Mouse (Mus musculus) adrenal gland, adult 8-10 months (tissue): Measurements from ENCODE around the gene Fam207a. TPM values are rescaled to one million over a fixed set of nuclear protein-coding genes. Genes with fewer than 3 reads are reported as not detected.

ENCODE experiments used
- DNase-seq: peaks from one replicate; pipeline ENCODE4 v3.0.0; 2022
- total RNA-seq, 4 experiments: library from RNA; stranded (reverse); gene quantifications; 2 replicates each; pipeline ENCODE4 v1.2.4; 2022

Gene Fam207a
- total RNA-seq, 4 experiments from 2014 or later: 20.4 to 28.8 (median 24.8) TPM

DNA sequence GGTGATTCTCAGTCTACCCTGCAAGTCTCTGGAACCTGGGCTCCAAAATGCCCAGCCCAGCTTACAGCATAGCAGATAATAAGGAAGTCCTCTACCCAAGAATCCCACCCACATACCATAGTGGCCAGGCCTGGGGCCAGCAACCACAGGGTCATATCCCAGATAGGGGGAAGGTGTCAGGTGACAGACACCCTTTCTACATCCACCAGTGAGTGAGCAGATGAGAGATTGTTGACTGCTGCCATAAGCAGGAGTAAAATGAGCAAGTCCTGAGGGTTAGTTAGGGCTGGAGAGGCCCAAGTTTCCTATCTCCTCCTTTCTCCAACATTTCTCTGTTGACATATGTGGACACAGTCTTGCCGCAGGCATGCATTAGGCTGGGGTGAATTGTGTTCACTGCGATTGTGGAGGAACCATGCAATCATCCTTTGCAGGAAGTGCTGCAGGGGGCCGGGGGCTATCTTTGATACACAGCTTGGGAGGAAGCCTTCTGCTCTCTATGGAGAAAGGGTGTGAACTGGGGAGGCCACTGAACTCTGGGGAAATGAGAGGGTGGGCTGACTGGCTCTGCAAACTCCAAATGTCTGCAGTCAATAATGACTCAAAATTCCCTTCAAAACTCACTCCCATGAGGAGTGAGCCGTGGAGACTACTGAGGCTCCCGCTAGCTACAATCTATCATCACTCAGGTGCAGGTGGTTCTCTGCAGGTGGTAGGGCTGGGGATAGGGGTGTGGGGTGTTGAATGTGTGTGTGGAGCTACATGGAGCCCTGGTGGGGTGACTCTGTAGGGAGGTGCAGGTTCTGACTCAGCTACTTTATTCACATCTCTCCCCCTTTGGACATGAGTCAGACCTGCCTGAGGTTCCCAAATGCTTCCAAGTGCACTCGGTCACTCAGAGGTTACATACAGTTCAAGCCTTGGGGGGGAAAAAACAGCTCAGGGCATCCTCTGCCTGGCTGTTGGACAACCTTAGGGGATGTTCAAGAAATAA lies 15.7 kb upstream of the Fam207a start:
- DNase-seq: no peak

DNA sequence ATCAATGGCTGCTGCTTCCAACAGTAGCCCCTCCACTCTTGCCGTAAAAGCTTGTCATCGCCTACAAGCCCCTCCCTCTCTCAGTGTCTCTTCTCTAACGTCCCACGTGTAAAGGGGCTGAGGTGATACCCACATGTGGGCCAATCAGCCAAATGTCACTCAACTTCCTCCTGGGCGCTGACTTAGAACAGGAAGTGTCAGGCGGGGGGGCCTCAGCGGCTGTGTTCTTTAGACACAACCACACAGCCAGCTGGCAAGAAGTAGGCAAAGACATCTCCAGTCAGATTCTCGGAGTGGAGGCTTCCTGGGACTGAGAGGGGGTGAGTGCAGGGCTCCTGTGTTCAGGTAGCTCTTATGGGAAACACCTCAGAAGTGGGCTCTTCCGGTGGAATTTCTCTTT lies 14.6 kb upstream of the Fam207a start, which contains the start of gene Itgb2:
TSS of gene Itgb2 (plus strand) at position 113 of the 400 bp plus-strand sequence.
- DNase-seq: no peak

DNA sequence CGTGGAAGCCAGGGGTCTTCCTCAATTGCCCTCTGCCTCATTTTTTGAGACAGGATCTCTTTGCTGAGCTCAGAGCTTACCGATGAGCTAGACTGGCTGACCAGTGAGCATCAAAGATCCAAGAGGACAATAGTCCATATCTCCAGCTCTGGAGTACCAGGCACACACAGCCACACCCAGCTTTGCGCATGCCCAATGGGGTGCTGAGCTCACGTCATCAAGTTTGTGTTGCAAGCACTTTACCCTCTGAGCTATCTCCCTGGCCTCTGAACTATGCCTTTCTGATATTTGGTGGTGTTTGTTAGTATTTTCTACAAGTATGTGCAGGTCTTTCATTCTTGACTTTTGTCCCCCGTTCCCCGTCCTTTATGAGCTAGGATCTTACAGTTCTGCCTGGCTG lies 13.0 kb upstream of the Fam207a start:
- no peak for DNase-seq

DNA sequence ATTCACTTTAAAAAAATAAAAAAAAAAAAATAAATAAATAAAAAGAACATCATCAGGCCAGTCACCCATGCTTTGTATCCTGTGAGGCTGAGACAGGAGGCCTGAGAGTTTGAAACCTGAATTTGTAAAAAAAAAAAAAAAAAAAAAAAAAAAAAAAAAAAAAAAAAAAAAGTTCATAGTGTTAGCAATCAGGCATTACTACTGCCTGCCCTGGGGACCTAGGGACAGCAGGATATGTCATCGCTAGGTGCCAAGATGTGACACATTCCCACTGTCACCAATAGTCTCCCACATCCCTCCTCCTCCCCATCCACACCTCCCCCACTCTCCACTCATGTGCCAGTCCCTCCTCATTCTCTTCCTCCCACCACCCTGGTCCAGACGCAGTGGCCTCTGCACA lies 10.9 kb upstream of the Fam207a start:
- DNase-seq: no peak

DNA sequence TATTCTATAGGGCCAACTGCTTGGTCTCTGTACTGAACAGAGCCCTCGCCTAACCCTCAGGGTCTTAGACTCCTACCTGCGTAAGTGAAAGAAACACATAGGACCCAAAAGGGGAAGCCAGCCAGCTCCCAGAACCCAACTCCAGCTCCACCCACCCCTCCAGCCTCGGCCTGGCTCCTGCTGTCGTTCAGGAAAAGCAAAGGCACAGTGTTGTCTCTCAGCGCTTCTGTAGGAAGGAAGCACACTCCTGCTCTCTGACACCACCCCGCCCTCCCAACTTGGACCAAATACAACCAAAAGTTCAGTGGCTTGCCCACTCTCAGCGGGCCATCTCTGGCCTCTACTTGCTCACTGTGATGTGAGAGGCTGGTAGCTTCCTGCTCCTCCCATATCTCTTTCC lies 7.7 kb upstream of the Fam207a start:
- DNase-seq: no peak

DNA sequence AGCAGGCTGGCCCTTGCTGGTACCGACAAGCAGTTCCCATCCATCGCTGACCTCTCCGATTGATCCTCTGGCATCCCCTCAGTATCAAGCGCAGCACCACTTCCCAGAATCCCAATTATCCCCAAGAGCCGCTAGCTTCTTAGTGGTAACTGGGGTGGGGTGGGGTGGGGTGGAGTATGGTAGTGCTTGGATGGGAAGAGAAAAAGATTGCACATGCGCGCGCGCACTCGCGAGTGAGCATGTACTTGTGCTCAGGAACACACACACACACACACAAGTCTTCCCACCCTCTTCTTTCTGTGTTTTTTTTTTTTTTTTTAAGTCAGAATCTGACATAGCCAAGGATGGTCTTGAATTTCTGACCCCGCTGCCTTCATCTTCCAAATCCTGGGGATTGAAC lies 7.2 kb upstream of the Fam207a start:
- DNase-seq: no peak

DNA sequence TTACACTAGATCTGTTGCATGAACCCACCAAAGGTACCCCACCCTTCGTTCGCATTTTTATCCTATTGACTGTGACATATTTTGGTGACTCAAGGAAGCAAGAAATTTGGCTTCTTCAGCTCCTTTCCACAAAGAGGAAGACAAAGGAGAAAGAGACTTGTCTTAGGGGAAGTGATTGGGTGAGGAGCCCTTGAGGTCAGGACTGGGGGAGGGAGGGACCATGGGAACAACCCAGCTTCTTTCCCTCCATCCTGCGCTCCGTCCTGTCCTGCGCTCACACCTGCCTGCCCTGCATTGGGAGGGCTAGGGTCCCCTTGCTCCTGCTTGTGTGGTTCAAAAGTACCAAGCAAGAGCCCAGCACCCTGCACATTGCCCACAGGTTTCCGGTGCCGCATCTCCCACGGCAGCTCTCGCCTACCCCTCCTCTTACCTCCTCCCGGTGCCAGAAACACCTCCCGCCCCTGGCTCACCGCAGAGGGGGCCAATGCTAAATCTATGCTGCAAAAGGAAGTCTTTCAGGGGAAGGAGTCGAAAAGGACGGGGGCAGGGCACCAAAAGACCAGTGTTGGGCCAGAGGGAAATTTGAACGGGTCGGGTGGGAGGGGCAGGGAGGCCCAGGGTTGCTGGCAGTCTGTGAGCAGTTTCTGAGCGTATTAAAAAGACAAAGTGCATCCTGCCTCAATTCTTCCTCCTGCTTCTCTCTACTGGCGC lies 6.6 kb upstream of the Fam207a start:
- DNase-seq: no peak

DNA sequence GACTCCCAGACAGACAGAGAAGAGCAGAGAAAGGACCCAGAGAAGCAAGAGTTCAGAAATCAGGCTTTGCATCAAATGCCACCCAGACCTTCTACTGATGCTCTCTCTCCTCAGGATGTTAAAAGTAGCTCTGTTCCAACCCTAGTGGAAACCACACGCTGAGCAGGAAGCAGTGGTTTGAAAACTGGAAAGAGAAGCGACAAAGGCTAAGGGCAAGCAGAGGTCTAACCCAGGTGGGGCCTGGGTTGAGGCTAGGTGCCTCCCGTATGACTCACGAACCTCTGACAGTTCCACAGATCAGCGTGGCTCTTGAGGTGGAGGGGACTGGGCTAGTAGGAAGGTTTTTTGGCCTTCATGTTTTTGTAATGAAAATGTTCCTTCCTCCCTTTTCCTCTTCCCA lies 4.9 kb upstream of the Fam207a start:
- no peak for DNase-seq

DNA sequence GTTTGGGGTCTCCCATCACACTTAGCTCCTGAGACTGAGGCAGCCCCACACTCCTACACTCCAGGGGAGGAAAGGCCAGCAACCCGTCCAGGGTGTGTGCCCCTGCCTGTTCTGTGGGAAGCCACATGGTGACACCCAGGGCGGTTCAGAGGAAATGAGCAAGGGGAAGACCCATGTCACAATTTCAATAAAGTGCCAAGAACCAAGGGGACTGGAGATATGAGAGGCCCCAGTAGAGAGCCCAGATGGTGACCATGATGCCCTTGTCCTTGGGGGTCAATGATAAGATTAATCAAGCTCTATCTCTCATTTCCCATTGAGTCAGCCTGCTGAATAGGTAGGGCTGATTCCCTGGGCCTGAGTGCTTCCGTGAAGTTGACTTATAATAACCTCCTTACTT lies 3.6 kb upstream of the Fam207a start:
- no peak for DNase-seq

DNA sequence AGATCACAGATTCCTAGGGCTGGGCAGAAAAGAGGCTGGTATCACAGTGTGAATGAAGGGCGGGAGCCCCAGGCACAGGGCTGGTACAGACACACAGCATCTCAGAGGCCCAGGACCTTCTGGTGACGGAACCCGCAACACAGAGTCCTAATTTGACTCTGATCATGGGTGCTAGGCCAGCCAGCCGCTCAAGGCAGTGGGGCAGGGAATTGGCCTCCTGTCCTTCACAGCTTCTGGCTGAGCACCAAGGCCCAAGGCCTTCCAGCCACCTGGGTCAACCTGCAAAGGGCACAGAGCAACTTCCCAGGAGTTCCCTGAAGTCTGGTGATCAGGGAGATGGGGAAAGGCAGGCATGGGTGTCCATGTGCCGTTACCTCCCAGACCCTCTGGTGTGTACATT lies 2.2 kb upstream of the Fam207a start:
- no peak for DNase-seq

DNA sequence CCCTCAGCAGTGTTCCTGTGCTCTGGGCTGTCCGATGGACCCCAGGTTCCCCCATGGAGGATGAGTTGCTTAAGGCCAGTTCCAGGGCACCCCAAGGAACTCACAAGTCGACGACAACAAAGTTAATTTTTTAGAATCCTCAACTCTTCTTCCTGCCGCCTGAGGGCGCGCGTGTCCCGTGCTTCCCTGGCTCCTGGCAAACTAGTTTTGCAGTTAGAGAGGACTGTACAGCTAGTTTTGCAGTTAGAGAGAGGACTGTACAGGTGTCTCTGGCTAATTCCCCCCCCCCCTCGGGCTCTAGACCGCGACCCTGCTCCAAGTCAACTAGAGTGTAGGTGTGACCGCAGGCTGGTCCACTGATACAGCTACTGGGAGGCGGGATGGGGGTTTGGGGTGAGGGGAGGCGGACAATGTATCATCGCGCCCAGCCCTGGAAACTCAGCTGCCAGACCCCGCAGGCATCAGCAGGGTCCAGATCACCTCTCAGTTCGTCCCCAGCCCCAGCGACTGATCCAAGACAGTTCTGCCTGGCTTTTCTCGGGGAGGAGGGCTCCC lies 1.6 kb upstream of the Fam207a start:
- DNase-seq: no peak

DNA sequence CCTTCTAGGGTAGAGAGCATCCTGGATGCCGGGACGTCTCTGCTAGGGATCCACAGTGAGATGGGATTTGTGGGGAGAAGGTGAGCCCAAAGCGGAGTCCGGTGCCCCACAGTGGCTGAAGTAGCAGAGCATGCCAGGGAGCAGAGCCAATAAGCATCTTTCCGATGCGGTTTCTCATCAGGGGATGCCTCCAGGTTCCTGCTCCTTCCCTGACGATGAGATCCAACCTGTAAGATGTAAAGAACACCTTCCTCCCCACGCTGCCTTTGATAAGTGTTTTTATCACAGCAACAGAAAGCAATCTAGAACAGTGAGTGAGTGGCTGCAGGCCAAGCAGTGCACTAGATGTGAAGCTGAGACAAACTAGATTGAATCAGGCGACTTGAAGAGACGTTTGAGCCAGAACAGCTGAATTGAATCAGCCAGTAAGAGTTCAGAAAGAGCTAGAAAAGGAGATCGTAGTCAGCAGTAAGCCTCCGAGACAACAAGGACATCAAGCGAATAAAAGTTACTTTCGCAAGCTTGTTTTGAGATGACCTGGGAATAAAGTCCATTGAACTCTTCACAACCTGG lies 880 bp upstream of the Fam207a start:
- no peak for DNase-seq

DNA sequence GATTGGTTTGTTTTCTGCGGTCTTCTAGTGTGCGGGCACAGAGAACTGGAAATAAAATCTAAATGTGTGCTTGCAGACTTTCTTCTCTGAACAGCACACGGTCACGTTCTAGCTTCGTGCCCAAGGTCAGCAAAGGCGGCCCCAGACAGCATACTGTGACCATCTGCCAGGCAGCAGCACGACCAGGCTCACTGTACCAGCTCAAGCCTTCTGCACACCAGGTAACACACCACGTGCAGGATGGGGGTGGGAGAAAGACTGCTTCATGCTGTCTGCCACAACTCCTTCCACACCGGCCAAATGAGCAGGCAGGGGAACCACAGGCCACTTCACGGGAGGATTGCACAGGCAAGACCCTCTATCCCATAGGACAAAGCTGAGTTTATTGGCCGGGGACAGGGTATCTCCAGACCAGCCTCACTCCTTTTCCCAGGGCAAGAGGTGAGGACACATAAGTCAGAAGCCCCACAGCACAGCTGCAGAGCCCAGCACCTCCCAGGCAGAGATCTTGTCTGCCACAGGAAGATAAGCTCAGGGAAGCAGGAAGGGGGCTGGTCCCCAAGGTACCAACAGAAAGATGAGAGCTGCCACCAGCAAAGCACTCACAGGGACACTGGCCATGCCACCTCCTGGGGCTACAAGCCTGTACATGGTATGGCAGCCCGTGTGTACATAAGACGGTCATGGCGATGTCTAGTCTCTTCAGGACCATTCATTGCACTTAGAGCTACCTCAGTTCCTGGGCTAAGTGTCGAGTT lies 5.2 kb downstream of the Fam207a start:
- no peak for DNase-seq

DNA sequence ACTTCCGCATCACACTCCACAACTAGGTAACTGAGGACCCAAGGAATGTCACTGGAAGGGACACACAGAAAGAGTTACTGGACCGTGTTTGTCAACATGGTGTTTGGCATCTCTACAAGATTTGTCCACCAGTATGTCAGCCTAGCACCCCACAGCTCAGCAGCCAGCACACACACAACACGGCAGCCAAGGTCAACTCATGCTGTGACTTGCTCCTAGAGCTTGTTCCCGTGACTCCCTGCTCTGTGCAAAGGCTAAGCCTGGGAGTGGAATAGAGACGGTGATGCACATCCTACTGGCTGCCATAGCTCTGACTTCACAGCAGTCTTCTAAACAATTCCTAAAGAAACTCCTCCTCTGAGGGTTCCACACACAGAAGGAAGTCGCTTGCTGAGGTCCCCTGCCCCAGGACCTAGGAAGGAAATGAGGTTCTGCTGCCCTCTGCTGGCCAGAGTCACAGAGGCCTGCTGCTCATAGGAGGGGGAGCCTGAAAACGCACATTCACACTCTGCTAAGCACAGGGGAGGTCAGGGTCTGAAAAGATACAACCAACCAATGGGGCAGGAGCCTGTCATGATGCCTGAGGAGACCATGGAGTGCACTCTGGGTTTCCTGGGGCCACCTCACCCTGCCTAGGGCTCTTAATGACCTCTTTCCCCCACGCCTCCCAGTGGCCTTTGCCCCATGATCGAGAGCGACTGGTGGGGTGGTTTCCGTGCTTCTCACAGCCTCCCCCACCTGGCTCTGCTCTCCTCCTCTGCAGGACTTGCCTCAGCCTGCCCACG lies 6.0 kb downstream of the Fam207a start:
- no peak for DNase-seq

DNA sequence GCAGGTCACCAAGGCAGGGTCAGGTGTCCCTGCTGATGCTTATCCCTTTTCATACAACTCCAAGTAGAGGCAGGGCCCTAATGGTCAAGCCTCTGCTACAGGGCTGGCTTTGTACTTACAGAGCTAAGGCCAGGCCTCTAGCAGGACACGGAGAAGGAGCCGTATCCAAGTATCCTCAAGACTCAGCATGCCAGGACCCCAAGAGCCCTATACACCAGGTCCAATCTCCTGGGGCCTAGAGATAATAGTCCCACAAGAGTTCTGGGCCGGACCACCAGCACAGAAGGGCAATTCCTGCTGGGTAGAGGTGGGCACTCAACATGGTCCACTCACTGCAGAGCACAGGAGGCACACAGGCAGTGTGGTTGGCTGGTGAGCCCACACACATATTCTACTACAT lies 6.8 kb downstream of the Fam207a start:
- DNase-seq: no peak

DNA sequence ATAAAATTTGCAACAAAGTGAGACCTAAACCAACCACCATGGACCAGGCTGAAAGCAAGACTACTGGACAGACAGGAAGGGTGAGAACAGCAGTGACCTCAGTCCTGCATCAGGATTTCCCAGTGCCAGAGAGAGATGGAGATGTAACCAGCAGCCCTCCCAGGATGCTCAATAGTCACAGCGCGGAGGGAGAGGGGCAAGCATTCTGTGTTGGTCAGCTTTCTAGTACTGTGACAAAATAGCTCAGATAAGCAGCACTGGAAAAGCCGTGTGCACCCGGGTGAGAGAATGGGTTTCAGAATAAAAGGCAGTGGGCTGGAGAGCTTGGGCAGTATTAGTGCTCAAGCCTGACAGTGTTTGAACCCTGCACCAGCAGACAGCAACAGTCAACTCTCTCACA lies 7.8 kb downstream of the Fam207a start:
- no peak for DNase-seq

DNA sequence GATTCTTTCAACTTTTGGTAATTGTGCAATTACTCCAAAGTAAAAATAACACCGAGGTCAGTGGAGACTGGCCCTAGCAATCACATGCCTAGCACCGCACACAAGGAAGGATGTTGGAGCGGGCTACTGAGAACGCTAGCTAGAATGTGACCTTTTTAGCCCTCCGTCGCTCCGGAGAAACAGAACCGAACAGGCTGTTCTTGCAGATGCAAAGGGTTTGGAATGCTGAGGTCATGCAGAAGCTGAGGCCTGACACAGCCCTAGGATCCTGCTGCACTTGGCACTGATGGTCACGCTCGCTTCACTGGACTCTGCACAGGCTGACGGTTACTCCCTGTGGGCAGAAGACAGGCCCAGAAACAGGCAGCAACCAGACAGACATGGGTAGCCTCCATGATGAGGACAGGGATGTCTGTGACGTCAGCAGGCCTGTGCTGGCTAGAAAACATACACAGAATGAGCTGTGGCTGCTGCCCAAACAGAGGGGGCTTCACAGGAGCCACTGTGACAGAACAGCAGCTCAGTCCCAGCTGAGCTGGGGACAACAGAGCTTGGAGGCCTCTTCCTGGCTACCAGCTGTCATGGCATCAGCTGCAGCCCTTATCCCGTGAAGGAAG lies 8.5 kb downstream of the Fam207a start:
- no peak for DNase-seq

DNA sequence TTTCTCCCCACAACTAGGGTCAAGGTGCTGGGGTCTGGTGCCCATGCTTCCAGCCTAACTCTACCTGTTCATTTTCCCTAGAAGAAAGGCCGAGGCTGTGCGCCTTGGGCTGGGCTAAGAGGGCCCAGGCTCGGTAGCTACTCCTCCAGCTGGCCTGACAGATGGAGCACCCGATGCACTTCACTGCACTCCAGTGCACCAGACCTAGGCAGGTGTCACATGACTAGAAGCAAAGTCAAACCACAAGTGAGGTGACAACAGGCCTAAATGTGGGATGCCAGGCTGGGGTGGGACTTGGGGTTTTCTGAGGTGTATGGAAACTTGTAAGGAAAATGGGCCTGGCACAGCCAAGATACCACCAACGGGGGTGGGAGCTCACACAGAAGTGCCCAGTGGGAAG lies 9.1 kb downstream of the Fam207a start:
- no peak for DNase-seq

DNA sequence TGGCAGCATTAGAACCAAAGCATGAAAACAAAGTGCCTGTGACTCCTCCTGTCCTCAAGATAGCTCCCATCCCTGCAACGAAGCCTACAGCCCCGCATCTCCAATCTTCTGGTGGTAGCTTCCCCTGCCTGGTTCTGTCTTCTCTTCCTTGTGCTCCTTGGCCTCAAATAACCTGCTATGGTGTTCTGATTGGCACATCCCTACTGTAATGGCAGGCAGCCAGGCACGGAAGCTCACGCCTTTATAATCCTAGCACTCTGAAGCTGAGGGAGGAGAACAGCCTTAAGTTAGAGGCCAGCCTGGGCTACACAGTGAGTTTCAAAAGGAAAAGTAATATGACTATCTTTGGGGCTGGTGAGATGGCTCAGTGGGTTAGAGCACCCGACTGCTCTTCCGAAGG lies 11.4 kb downstream of the Fam207a start:
- DNase-seq: no peak

DNA sequence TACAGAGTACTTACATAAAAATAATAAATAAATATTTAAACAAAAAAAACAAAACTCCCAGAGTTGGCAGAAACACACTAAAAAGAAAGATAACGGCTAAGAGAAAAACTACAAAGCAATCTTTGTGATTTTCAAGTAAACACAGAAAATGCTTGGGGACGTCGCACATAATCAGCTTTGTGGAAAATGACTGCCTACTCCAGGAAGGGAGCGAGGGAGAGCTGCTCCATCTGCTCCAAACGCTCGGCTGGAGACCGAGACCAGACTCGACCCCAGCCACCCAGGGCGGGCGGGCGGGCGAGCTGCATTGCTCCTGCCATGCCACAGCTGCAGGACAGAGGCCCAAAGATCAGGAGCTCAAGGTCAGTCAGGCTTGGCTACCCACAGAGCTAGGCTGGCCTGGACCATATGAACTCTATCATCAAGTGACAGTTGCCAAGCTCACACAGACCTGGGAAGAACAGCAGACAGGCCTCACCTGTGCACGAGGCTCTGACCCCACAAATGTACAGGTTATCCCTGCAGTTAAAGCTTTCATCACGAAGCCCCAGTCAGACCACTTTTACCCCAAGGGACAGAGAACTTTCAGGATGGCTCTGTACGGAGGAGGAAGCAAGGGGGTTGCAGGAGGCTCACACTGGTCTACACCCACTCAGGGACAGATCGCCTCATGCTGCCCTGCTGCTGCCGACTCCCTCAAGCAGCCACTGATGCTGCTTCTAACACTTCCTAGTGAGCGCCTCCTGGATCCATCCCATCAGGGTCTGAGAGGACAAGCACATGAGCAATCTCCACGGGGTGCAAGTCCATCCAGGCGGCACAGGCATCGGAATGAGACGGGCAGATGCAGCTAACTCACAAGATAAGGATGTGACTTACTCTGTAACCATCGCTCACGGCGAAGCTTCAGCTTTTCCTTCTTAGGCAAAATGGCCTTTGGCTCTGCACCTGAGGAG lies 12.3 kb downstream of the Fam207a start:
- no peak for DNase-seq
